Mouse (Mus musculus): ENCODE data around the gene Prkaca. TPM values are rescaled to one million over a fixed set of nuclear protein-coding genes. Genes with fewer than 3 reads are reported as not detected.
"Not testable (repeated sequence)": the region's sequence is repeated elsewhere in the genome, so short reads cannot be mapped to it uniquely, and the experiment has no call there.

The Prkaca gene
- polyA plus RNA-seq, 1 experiment from 2014 or later = 143 TPM

DNA sequence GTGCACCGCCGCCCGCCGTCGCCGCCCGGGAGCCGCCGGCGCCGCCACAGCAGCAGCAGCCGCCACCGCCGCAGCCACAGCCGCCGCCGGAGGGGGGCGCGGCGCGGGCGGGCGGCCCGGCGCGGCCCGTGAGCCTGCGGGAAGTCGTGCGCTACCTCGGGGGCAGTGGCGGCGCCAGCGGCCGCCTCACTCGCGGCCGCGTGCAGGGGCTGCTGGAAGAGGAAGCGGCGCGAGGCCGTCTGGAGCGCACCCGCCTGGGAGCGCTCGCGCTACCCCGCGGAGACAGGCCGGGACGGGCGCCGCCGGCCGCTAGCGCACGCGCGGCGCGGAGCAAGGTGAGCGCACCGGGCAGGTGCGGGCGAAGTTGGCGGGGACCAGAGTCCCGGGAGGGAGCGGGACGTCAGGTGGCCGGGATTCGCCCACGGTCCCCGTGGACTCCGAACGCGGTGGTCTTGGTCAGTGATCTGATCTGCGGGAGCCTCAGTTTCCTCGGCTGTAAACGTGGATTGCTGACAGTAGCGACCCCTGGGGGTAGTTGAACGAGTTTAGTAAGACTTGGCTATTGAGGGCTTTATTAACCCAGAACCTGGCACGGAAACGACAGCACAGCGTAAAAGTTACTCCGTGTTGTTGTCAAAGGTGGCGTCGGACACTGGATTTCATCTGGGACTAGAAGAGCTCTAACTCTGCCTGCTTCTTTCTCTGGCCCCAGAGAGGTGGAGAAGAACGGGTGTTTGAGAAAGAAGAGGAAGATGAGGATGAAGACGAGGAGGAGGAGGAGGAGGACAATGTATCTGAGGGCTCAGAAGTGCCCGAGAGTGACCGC lies 25.7 kb downstream of the Prkaca start:
- peak overlapping the region; percentile 97 for H3K27ac ChIP-seq (ENCODE audit: low read length)
- no peak; the same call in 1 of the 2 replicates for ATAC-seq (ENCODE audit: low FRiP score, low TSS enrichment)
- H3K4me3 ChIP-seq (ENCODE audit: low read length) = peak overlapping the region; percentile 78
- peaks cover 32% of the 10 kb centered on the region for H3K4me1 ChIP-seq (ENCODE audit: insufficient read depth, low read length)
- 1% methylated on average over 65 of the region's 92 CpGs for WGBS
- no peaks in the 10 kb centered on the region for H3K9me3 ChIP-seq (ENCODE audit: low read length)
- H3K4me2 ChIP-seq (replicated peaks; ENCODE audit: low read depth, low read length) = peak overlapping the region; percentile 83
- H3K36me3 ChIP-seq (ENCODE audit: insufficient read depth, low read length) = peaks cover 27% of the 10 kb centered on the region
- H3K9ac ChIP-seq (replicated peaks; ENCODE audit: low read length) = peak overlapping the region; percentile 88
- H3K27me3 ChIP-seq (ENCODE audit: insufficient read depth, low read length) = no peaks in the 10 kb centered on the region

DNA sequence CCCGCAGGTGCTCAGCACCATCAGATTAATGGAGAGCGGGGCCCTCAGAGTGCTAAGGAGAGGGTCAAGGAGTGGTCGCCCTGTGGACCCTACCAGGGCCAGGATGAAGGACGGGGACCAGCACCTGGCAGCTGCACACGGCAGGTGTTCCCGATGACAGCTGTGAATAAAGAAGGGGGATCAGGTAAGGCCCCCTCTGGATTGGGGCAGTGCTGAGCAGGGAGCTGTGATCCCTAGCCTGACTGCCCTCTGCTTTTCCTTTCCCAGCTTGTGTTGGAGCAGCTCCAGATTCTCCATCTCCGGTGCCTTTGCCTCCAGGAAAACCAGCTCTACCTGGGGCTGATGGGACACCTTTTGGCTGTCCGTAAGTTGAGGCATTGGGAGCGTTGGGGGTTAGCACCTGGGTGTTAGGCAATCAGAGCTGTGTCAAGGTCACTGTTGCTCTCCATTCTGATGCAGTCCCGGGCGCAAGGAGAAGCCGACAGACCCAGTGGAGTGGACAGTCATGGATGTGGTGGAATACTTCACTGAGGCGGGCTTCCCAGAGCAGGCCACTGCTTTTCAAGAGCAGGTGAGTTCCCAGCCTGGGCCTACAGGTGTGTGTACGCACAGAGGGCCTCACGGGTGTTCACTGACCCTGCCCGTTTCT lies 26.4 kb downstream of the Prkaca start:
- Histone ChIP-seq H3K9ac (replicated peaks; ENCODE audit: low read length) (peak overlapping the region; percentile 88), H3K27ac (ENCODE audit: low read length) (0 out of 2 replicates have a peak overlapping the region, but pooled peaks have one; percentile 7), H3K4me2 (replicated peaks; ENCODE audit: low read depth, low read length) (peak overlapping the region; percentile 83), H3K27me3 (ENCODE audit: insufficient read depth, low read length) (no peaks in the 10 kb centered on the region), H3K9me3 (ENCODE audit: low read length) (no peaks in the 10 kb centered on the region), H3K4me1 (ENCODE audit: insufficient read depth, low read length) (peaks cover 33% of the 10 kb centered on the region), H3K36me3 (ENCODE audit: insufficient read depth, low read length) (peaks cover 24% of the 10 kb centered on the region), H3K4me3 (ENCODE audit: low read length) (peak overlapping the region; percentile 78)
- WGBS = 55% methylated on average over 16 of the region's 16 CpGs
- ATAC-seq (ENCODE audit: low FRiP score, low TSS enrichment) = no peak

- Histone ChIP-seq H3K9ac (replicated peaks; ENCODE audit: low read length) (no peak overlapping the region), H3K9me3 (ENCODE audit: low read length) (no peaks in the 10 kb centered on the region), H3K4me3 (ENCODE audit: low read length) (no peak overlapping the region), H3K27ac (ENCODE audit: low read length) (no peak overlapping the region), H3K4me1 (ENCODE audit: insufficient read depth, low read length) (peaks cover 36% of the 10 kb centered on the region), H3K27me3 (ENCODE audit: insufficient read depth, low read length) (no peaks in the 10 kb centered on the region), H3K36me3 (ENCODE audit: insufficient read depth, low read length) (peaks cover 21% of the 10 kb centered on the region), H3K4me2 (replicated peaks; ENCODE audit: low read depth, low read length) (no peak overlapping the region)
- no peak for ATAC-seq (ENCODE audit: low FRiP score, low TSS enrichment)
- WGBS = 90% methylated on average over 2 of the region's 2 CpGs
These were observed 27.0 kb downstream of the Prkaca start for GRCm38 (mm10) chr8:83999825-84000224.

- Histone ChIP-seq H3K9me3 (ENCODE audit: low read length) (no peaks in the 10 kb centered on the region), H3K27me3 (ENCODE audit: insufficient read depth, low read length) (no peaks in the 10 kb centered on the region), H3K4me3 (ENCODE audit: low read length) (no peak within 1 kb of the TSS), H3K27ac (ENCODE audit: low read length) (no peak within 1 kb of the TSS), H3K36me3 (ENCODE audit: insufficient read depth, low read length) (peaks cover 18% of the 10 kb centered on the region), H3K9ac (replicated peaks; ENCODE audit: low read length) (0 out of 2 replicates have a peak within 1 kb of the TSS, but pooled peaks have one; percentile 1), H3K4me1 (ENCODE audit: insufficient read depth, low read length) (peaks cover 34% of the 10 kb centered on the region), H3K4me2 (replicated peaks; ENCODE audit: low read depth, low read length) (peak within 1 kb of the TSS; percentile 28)
- WGBS = 33% methylated on average over 61 of the region's 61 CpGs
- ATAC-seq (ENCODE audit: low FRiP score, low TSS enrichment) = no peak
These were observed 28.6 kb downstream of the Prkaca start, which contains the start of gene 1700067K01Rik for GRCm38 (mm10) chr8:84001281-84002000. TSS of gene 1700067K01Rik (plus strand) at chr8:84001502.

- H3K9ac ChIP-seq (replicated peaks; ENCODE audit: low read length) = no peak overlapping the region
- H3K27me3 ChIP-seq (ENCODE audit: insufficient read depth, low read length) = no peaks in the 10 kb centered on the region
- no peak overlapping the region for H3K4me3 ChIP-seq (ENCODE audit: low read length)
- peaks cover 18% of the 10 kb centered on the region for H3K36me3 ChIP-seq (ENCODE audit: insufficient read depth, low read length)
- no peak overlapping the region for H3K27ac ChIP-seq (ENCODE audit: low read length)
- WGBS = 65% methylated on average over 12 of the region's 12 CpGs
- ATAC-seq (ENCODE audit: low FRiP score, low TSS enrichment) = no peak
- H3K9me3 ChIP-seq (ENCODE audit: low read length) = no peaks in the 10 kb centered on the region
- peaks cover 34% of the 10 kb centered on the region for H3K4me1 ChIP-seq (ENCODE audit: insufficient read depth, low read length)
- H3K4me2 ChIP-seq (replicated peaks; ENCODE audit: low read depth, low read length) = no peak overlapping the region
These were observed 30.3 kb downstream of the Prkaca start for GRCm38 (mm10) chr8:84002957-84003611.

DNA sequence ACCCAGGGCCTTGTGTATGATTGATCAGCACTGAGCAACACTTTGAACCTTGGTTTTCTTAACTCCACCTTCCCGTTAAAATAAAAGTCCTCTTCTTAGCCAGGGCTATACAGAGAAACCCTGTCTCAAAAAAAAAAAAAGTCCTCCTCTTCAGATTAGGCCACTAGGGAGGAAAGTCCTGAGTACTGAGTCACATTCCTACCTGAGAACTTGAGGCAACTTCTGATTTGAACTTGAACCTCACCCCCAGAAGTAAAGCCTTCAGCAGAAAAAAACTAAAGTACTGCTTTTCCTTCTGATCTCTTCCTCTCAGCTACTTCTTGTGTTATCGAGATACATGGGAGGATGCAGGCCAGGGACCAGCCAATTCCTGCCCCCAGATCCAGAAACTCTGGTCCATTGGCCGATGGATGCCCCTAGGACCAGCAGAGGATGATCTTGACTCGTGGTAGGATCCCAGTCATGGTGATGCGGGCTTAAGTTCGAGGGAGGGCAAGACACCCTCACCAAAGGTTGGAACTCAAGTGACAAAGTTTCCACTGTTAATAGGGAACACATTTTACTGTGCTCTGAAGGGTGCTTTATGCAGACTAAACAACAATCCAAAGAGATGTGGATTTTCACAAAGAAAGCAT lies 30.9 kb downstream of the Prkaca start:
- Histone ChIP-seq H3K9me3 (ENCODE audit: low read length) (no peaks in the 10 kb centered on the region), H3K4me2 (replicated peaks; ENCODE audit: low read depth, low read length) (peak overlapping the region; percentile 67), H3K27ac (ENCODE audit: low read length) (peak overlapping the region; percentile 90; the same call in 1 of the 2 replicates), H3K36me3 (ENCODE audit: insufficient read depth, low read length) (peaks cover 18% of the 10 kb centered on the region), H3K9ac (replicated peaks; ENCODE audit: low read length) (peak overlapping the region; percentile 68; the same call in 1 of the 2 replicates), H3K4me1 (ENCODE audit: insufficient read depth, low read length) (peaks cover 33% of the 10 kb centered on the region), H3K27me3 (ENCODE audit: insufficient read depth, low read length) (no peaks in the 10 kb centered on the region), H3K4me3 (ENCODE audit: low read length) (peak overlapping the region; percentile 60)
- ATAC-seq (ENCODE audit: low FRiP score, low TSS enrichment) = no peak
- 73% methylated on average over 6 of the region's 6 CpGs for WGBS

- H3K9ac ChIP-seq (replicated peaks; ENCODE audit: low read length) = peak overlapping the region; percentile 68
- WGBS = 1% methylated on average over 30 of the region's 30 CpGs
- ATAC-seq (ENCODE audit: low FRiP score, low TSS enrichment) = peak; percentile 84
- H3K9me3 ChIP-seq (ENCODE audit: low read length) = no peaks in the 10 kb centered on the region
- H3K4me2 ChIP-seq (replicated peaks; ENCODE audit: low read depth, low read length) = peak overlapping the region; percentile 67
- H3K4me1 ChIP-seq (ENCODE audit: insufficient read depth, low read length) = peaks cover 24% of the 10 kb centered on the region
- H3K4me3 ChIP-seq (ENCODE audit: low read length) = peak overlapping the region; percentile 60
- peak overlapping the region; percentile 90 for H3K27ac ChIP-seq (ENCODE audit: low read length)
- H3K27me3 ChIP-seq (ENCODE audit: insufficient read depth, low read length) = no peaks in the 10 kb centered on the region
- peaks cover 17% of the 10 kb centered on the region for H3K36me3 ChIP-seq (ENCODE audit: insufficient read depth, low read length)
These were observed 31.9 kb downstream of the Prkaca start for GRCm38 (mm10) chr8:84004533-84005201.

DNA sequence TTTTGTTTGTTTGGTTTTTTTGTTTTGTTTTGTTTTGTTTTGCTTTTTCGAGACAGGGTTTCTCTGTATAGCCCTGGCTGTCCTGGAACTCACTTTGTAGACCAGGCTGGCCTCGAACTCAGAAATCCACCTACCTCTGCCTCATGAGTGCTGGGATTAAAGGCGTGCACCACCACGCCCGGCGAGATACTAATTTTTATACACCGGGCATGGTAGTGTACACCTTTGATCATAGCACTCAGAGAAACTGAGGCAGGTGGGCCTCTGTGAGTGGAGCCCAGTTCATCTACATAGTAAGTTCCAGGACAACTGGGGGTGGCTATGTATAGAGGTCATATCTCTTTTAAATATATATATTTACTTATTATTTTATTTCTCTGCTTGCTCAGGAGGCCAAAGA lies 32.7 kb downstream of the Prkaca start:
- not testable (repeated sequence) for ATAC-seq (ENCODE audit: low FRiP score, low TSS enrichment); H3K9ac ChIP-seq (replicated peaks; ENCODE audit: low read length); H3K9me3 ChIP-seq (ENCODE audit: low read length); H3K4me2 ChIP-seq (replicated peaks; ENCODE audit: low read depth, low read length); H3K36me3 ChIP-seq (ENCODE audit: insufficient read depth, low read length); H3K27me3 ChIP-seq (ENCODE audit: insufficient read depth, low read length); H3K27ac ChIP-seq (ENCODE audit: low read length); H3K4me3 ChIP-seq (ENCODE audit: low read length)
- peaks cover 26% of the 10 kb centered on the region for H3K4me1 ChIP-seq (ENCODE audit: insufficient read depth, low read length)
- 91% methylated on average over 7 of the region's 7 CpGs for WGBS
